Mouse (Mus musculus): ENCODE data around the gene Tead4. TPM values are rescaled to one million over a fixed set of nuclear protein-coding genes. Genes with fewer than 3 reads are reported as not detected.

Tead4 gene
- total and polyA plus RNA-seq, 3 experiments: 0.05 TPM; not detected in 2

DNA sequence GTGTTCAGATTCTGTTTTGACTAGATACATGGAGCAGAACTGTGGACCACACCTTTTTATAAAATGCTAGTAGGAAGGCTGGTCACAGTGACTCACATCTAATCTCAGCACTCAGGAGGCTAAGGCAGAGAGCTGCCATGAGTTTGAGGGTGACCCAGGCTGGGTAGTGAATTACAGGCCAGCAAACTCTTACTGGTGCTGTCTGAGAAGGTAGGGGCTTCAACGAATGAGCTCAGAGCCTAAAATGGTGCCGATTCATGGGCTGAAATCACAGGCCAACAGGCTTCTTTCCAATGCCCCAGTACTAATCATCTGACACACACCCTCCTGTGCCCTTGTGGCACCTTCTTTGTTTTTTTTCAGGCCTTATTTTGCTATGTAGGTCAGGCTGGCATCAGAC lies 121.9 kb downstream of the Tead4 start:
- Histone ChIP-seq H3K4me1 (ENCODE audit: insufficient read depth, low read depth, low read length) (no peaks in the 10 kb centered on the region), H3K9me3 (replicated peaks) (peaks cover 82% of the 10 kb centered on the region), H3K36me3 (replicated peaks) (no peaks in the 10 kb centered on the region), H3K27me3 (ENCODE audit: insufficient read depth, low read length) (no peaks in the 10 kb centered on the region), H3K4me3 (ENCODE audit: low read depth, low read length) (no peak overlapping the region)
- ATAC-seq (ENCODE audit: extremely low read depth, insufficient number of reproducible peaks, low FRiP score, poor library complexity, severe bottlenecking) (no peak), DNase-seq (ENCODE audit: low spot score) (no peak)
- no peak for TF ChIP-seq POLR2AphosphoS5 (IDR thresholded peaks at IDR 0.05; ENCODE audit: insufficient replicate concordance, low read depth, low read length)
- no peak for TF ChIP-seq CTCF (IDR thresholded peaks at IDR 0.05; ENCODE audit: low read depth, low read length)
- no peak for TF ChIP-seq GATA2 (IDR thresholded peaks at IDR 0.05; ENCODE audit: borderline replicate concordance, low read depth, low read length)
- TF ChIP-seq GATA1 (IDR thresholded peaks at IDR 0.05; ENCODE audit: borderline replicate concordance, low read length): no peak

Other genes starting within 250 kb of the Tead4 start
- not detected in 2 replicates for gene Tspan9, start 157.2 kb downstream of the Tead4 start, total RNA-seq (2014; fragmentation: Nextera tagmentation)
- 0.16 TPM in 1 of 2 replicates, not detected in the other for gene Tspan9, start 157.2 kb downstream of the Tead4 start, total RNA-seq (2017)
- gene Tspan9, start 157.2 kb downstream of the Tead4 start, polyA plus RNA-seq (2012): not detected in 2 replicates
- gene Tulp3, start 55.0 kb upstream of the Tead4 start, total RNA-seq (2014; fragmentation: Nextera tagmentation): 29.6 and 32.4 TPM in 2 replicates
- gene Tulp3, start 55.0 kb upstream of the Tead4 start, total RNA-seq (2017): 4.5 and 5.2 TPM in 2 replicates
- 5.6 and 6.0 TPM in 2 replicates for gene Tulp3, start 55.0 kb upstream of the Tead4 start, polyA plus RNA-seq (2012)
- 52.4 and 52.8 TPM in 2 replicates for gene Rhno1, start 62.1 kb upstream of the Tead4 start, total RNA-seq (2014; fragmentation: Nextera tagmentation)
- gene Rhno1, start 62.1 kb upstream of the Tead4 start, total RNA-seq (2017): 66.0 and 66.5 TPM in 2 replicates
- 82.8 and 84.1 TPM in 2 replicates for gene Rhno1, start 62.1 kb upstream of the Tead4 start, polyA plus RNA-seq (2012)
- gene Foxm1, start 62.1 kb upstream of the Tead4 start, total RNA-seq (2014; fragmentation: Nextera tagmentation): 82.2 and 121 TPM in 2 replicates
- 18.9 and 21.4 TPM in 2 replicates for gene Foxm1, start 62.1 kb upstream of the Tead4 start, total RNA-seq (2017)
- gene Foxm1, start 62.1 kb upstream of the Tead4 start, polyA plus RNA-seq (2012): 72.3 and 76.3 TPM in 2 replicates
- not detected in 2 replicates for gene Tex52, start 74.6 kb upstream of the Tead4 start, total RNA-seq (2014; fragmentation: Nextera tagmentation)
- gene Tex52, start 74.6 kb upstream of the Tead4 start, total RNA-seq (2017): 0.11 and 0.23 TPM in 2 replicates
- not detected in 2 replicates for gene Tex52, start 74.6 kb upstream of the Tead4 start, polyA plus RNA-seq (2012)
- not detected in 2 replicates for gene Gm44596, start 74.7 kb upstream of the Tead4 start, total RNA-seq (2014; fragmentation: Nextera tagmentation)
- not detected in 2 replicates for gene Gm44596, start 74.7 kb upstream of the Tead4 start, total RNA-seq (2017)
- gene Gm44596, start 74.7 kb upstream of the Tead4 start, polyA plus RNA-seq (2012): not detected in 2 replicates
- gene Nrip2, start 98.5 kb upstream of the Tead4 start, total RNA-seq (2014; fragmentation: Nextera tagmentation): not detected in 2 replicates
- 0.06 and 0.11 TPM in 2 replicates for gene Nrip2, start 98.5 kb upstream of the Tead4 start, total RNA-seq (2017)
- not detected in 2 replicates for gene Nrip2, start 98.5 kb upstream of the Tead4 start, polyA plus RNA-seq (2012)
- gene Itfg2, start 124.1 kb upstream of the Tead4 start, total RNA-seq (2014; fragmentation: Nextera tagmentation): 27.2 and 71.2 TPM in 2 replicates
- gene Itfg2, start 124.1 kb upstream of the Tead4 start, total RNA-seq (2017): 12.3 and 16.2 TPM in 2 replicates
- 22.4 and 28.6 TPM in 2 replicates for gene Itfg2, start 124.1 kb upstream of the Tead4 start, polyA plus RNA-seq (2012)
- 127 and 144 TPM in 2 replicates for gene Fkbp4, start 137.9 kb upstream of the Tead4 start, total RNA-seq (2014; fragmentation: Nextera tagmentation)
- gene Fkbp4, start 137.9 kb upstream of the Tead4 start, total RNA-seq (2017): 240 and 265 TPM in 2 replicates
- gene Fkbp4, start 137.9 kb upstream of the Tead4 start, polyA plus RNA-seq (2012): 341 and 369 TPM in 2 replicates
- not detected in 2 replicates for gene Pzp, start 225.9 kb upstream of the Tead4 start, total RNA-seq (2014; fragmentation: Nextera tagmentation)
- 0.05 TPM in 1 of 2 replicates, not detected in the other for gene Pzp, start 225.9 kb upstream of the Tead4 start, total RNA-seq (2017)
- gene Pzp, start 225.9 kb upstream of the Tead4 start, polyA plus RNA-seq (2012): not detected in 2 replicates

Measured in G1E (cell line).